Mouse (Mus musculus): ENCODE results near the gene 4933411K16Rik.

GRCm38 (mm10) chr19:42086166-42086565 lies 34.1 kb downstream of the 4933411K16Rik start, which contains the start of gene Morn4:
- no peak for TF ChIP-seq NRF1 (IDR thresholded peaks at IDR 0.05; ENCODE audit: insufficient read depth, low read depth, low read length, poor library complexity, severe bottlenecking)
- no peak for TF ChIP-seq CTCF (IDR thresholded peaks at IDR 0.05 in 2 of 3, conservative IDR thresholded peaks at IDR 0.05 in 1 of 3; ENCODE audit: control insufficient read depth in 1 of 3, insufficient read depth in 1 of 3, low read depth in 2 of 3, low read length in 3 of 3, poor library complexity in 1 of 3, severe bottlenecking in 1 of 3)
- no peak for TF ChIP-seq RAD21 (IDR thresholded peaks at IDR 0.05; ENCODE audit: low read depth, low read length)
- TF ChIP-seq SIN3A (IDR thresholded peaks at IDR 0.05; ENCODE audit: low read length), result no peak
- no peak for TF ChIP-seq MAZ (IDR thresholded peaks at IDR 0.05; ENCODE audit: low read depth, low read length)

All from MEL (cell line).